Mouse (Mus musculus) urinary bladder, postnatal 10 days (tissue): Measurements from ENCODE around the gene Nol12.

ENCODE experiments used
- DNase-seq: peaks from one replicate; pipeline ENCODE4 v3.0.0; 2022; ENCODE audit warnings: low spot score

Gene Nol12

DNA sequence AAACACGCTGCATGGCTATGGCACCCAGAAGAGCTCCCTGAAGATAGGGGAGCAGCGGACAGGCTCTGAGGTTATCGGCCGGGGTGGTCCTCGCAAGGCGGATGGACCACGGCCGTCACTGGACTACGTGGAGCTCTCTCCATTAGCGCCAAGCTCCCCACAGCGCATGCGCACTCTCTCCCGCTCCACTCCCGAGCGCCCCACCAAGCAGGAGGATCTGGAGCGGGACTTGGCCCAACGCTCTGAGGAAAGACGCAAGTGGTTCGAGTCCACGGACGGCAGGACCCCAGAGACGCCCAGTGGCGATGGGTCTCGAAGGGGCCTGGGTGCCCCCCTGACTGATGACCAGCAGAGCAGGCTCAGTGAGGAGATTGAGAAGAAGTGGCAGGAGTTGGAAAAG lies 58.2 kb downstream of the Nol12 start:
- DNase-seq: no peak
